Mouse (Mus musculus): ENCODE measurements around the gene Uba52.

GRCm38 (mm10) chr8:70504291-70504716, 6.3 kb downstream of the Uba52 start:
- TF ChIP-seq CTCF (IDR thresholded peaks at IDR 0.05; ENCODE audit: low read depth, low read length): no peak
- no peak for TF ChIP-seq TAL1 (conservative IDR thresholded peaks at IDR 0.05; ENCODE audit: low read depth, low read length)
- TF ChIP-seq POLR2AphosphoS5 (IDR thresholded peaks at IDR 0.05; ENCODE audit: insufficient replicate concordance, low read depth, low read length): no peak
- TF ChIP-seq GATA2 (IDR thresholded peaks at IDR 0.05; ENCODE audit: borderline replicate concordance, low read depth, low read length): no peak
- no peak for TF ChIP-seq GATA1 (IDR thresholded peaks at IDR 0.05; ENCODE audit: borderline replicate concordance, low read length)
